Mouse (Mus musculus) G1E (cell line): ENCODE data around the gene Figla. TPM values are rescaled to one million over a fixed set of nuclear protein-coding genes. Genes with fewer than 3 reads are reported as not detected.

ENCODE experiments used
- ATAC-seq: 2 replicates; pipeline ENCODE4 v1.8.0; 2016; ENCODE audit warnings: mild to moderate bottlenecking; ENCODE audit not compliant: insufficient number of reproducible peaks, poor library complexity, low FRiP score, severe bottlenecking; ENCODE audit errors: extremely low read depth
- DNase-seq: peaks from one replicate; pipeline ENCODE4 v3.0.0; 2012; ENCODE audit warnings: low spot score
- H3K27me3 ChIP-seq: 2 replicates; pipeline ENCODE4 v1.6.1; 2012; ENCODE audit warnings: mild to moderate bottlenecking, low read length, inconsistent platforms; ENCODE audit not compliant: insufficient read depth
- H3K36me3 ChIP-seq: replicated peaks from 2 replicates; pipeline ENCODE3; 2012; ENCODE audit warnings: mild to moderate bottlenecking, inconsistent platforms
- H3K4me1 ChIP-seq: 2 replicates; pipeline ENCODE4 v1.6.1; 2012; ENCODE audit warnings: low read depth, low read length, inconsistent platforms, mixed read lengths; ENCODE audit not compliant: insufficient read depth
- H3K4me3 ChIP-seq: 2 replicates; pipeline ENCODE4 v1.5.1; 2012; ENCODE audit warnings: low read depth, mild to moderate bottlenecking, inconsistent platforms, low read length, moderate library complexity, mixed read lengths
- H3K9me3 ChIP-seq: replicated peaks from 2 replicates; pipeline ENCODE4 v1.6.1; 2012; ENCODE audit warnings: inconsistent platforms
- CTCF ChIP-seq: IDR thresholded peaks from 2 replicates; pipeline ENCODE4 v1.5.1; 2012; ENCODE audit warnings: low read depth, low read length, inconsistent platforms, mixed read lengths
- GATA1 ChIP-seq: IDR thresholded peaks from 2 replicates; pipeline ENCODE4 v1.6.1; 2012; ENCODE audit warnings: borderline replicate concordance, low read length, inconsistent platforms, mixed read lengths
- GATA2 ChIP-seq: IDR thresholded peaks from 2 replicates; pipeline ENCODE4 v1.6.1; 2012; ENCODE audit warnings: low read depth, low read length, inconsistent platforms, borderline replicate concordance
- POLR2AphosphoS5 ChIP-seq: IDR thresholded peaks from 2 replicates; pipeline ENCODE4 v1.6.1; 2012; ENCODE audit warnings: low read depth, low read length, inconsistent platforms; ENCODE audit not compliant: insufficient replicate concordance
- TAL1 ChIP-seq: conservative IDR thresholded peaks from 2 replicates; pipeline ENCODE4 v1.6.1; 2012; ENCODE audit warnings: low read depth, low read length, inconsistent platforms, mixed read lengths
- polyA plus RNA-seq: library from polyadenylated mRNA; stranded (reverse); fragments of >175 nt; gene quantifications from 2 replicates; pipeline ENCODE4 v1.2.3, GENCODE M21; 2012
- total RNA-seq, 2 experiments: library from RNA; stranded (forward) in 1 of 2; stranded (reverse) in 1 of 2; fragments of 200-1000 nt in 1 of 2; fragments of >200 nt in 1 of 2; fragmentation: Nextera tagmentation in 1 of 2; gene quantifications; 2 replicates each; pipeline ENCODE4 v1.2.3; 2014 to 2017

Figla gene
- total and polyA plus RNA-seq, 3 experiments: not detected

- TF ChIP-seq TAL1 (no peak), GATA2 (no peak), CTCF (no peak), GATA1 (no peak), POLR2AphosphoS5 (no peak)
- ATAC-seq (no peak), DNase-seq (no peak)
- Histone ChIP-seq H3K27me3 (peaks cover 40% of the 10 kb centered on the region), H3K36me3 (no peaks in the 10 kb centered on the region), H3K4me1 (peaks cover 14% of the 10 kb centered on the region), H3K4me3 (no peak overlapping the region), H3K9me3 (no peaks in the 10 kb centered on the region)
Measured at GRCm38 (mm10) chr6:86040140-86040539, 24.2 kb downstream of the Figla start.

DNA sequence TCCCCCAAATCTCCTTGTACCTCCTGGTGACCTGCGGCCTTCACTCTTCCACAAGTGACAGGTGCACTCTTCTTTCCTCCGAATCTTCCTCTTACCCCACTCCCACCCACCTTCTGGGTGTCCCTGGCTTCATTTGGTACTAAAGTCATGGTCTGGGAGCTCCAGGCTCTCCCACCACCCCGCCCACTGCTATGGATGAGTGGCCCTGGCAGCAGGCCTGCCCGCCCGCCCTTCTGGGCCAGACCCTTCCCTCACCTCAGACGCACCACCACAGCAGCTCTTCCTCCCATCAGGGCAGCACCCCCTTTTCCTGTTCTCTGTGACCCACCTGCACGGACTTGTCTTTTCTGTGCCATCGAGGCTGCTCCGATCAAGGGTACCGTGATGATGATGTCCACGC lies 31.5 kb downstream of the Figla start:
- H3K9me3 ChIP-seq: no peaks in the 10 kb centered on the region
- no peak overlapping the region for H3K4me3 ChIP-seq
- ATAC-seq (no peak), DNase-seq (no peak)
- no peak for TF ChIP-seq TAL1
- TF ChIP-seq GATA1: no peak
- TF ChIP-seq POLR2AphosphoS5: no peak
- no peak for TF ChIP-seq CTCF
- TF ChIP-seq GATA2: no peak
- H3K36me3 ChIP-seq: no peaks in the 10 kb centered on the region
- H3K4me1 ChIP-seq: peaks cover 43% of the 10 kb centered on the region
- peaks cover 48% of the 10 kb centered on the region for H3K27me3 ChIP-seq

DNA sequence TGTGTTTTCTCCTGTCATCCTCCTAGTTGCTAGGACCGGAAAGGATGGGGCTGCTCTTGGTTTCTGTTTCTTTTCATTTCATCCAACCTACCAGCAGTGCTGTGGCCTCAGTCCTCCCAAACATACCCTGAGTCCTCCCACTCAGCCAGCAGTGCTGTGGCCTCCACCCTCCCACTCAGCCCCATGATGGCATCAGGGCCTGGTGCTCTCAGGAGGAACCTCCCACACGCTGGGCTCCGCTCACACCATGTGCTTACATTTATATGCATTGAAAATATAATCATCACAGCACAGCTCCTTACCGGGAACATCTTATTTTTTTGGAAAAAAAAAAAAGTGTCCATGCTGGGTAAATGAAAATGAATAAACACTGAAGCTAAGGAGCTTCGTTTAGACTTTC lies 32.5 kb downstream of the Figla start:
- TF ChIP-seq GATA2: no peak
- no peak for TF ChIP-seq GATA1
- TF ChIP-seq TAL1: no peak
- TF ChIP-seq POLR2AphosphoS5: no peak
- TF ChIP-seq CTCF: no peak
- no peak for DNase-seq
- H3K36me3 ChIP-seq: no peaks in the 10 kb centered on the region
- no peaks in the 10 kb centered on the region for H3K9me3 ChIP-seq
- peaks cover 45% of the 10 kb centered on the region for H3K4me1 ChIP-seq
- ATAC-seq: no peak
- H3K4me3 ChIP-seq: no peak overlapping the region
- peaks cover 50% of the 10 kb centered on the region for H3K27me3 ChIP-seq

DNA sequence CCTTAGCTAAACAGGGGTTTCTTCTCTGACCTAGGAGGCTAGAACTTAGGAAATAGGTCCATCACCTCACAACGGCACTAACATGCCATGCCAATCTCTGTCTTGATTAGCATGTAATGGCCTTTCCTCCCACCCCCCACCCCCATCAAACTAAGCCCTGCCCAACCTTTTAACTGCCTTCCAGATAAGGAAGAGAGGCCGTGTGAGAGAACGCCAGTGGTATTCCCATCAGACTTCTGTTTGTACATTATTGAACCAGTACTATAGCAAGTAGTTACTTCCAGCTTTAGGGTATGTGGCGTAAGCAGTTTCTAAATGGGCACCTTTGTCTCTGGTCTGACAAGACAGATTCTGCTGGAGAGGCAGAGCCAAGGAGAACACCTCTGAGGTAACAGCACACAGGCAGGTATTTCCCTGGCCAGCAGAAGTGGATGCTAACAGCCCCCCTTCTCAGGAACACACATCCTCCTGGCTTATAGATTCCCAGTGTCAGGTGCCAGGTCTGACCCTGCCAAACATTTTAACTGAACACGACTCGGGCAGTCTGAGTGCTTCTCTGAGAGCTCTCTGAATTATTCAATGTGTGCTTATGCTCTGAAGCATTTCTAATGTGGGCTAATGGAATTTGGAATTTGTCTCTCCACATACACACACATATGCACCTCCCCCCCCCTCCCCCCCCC lies 34.8 kb downstream of the Figla start:
- no peak overlapping the region for H3K4me3 ChIP-seq
- peaks cover 56% of the 10 kb centered on the region for H3K27me3 ChIP-seq
- H3K4me1 ChIP-seq: peaks cover 38% of the 10 kb centered on the region
- no peak for ATAC-seq
- H3K36me3 ChIP-seq: no peaks in the 10 kb centered on the region
- no peak for DNase-seq
- H3K9me3 ChIP-seq: no peaks in the 10 kb centered on the region
- TF ChIP-seq GATA2 (no peak), POLR2AphosphoS5 (no peak), TAL1 (no peak), GATA1 (no peak), CTCF (no peak)

GRCm38 (mm10) chr6:86052032-86052459 lies 36.1 kb downstream of the Figla start:
- Histone ChIP-seq H3K4me3 (no peak overlapping the region), H3K36me3 (no peaks in the 10 kb centered on the region), H3K9me3 (no peaks in the 10 kb centered on the region), H3K4me1 (peaks cover 35% of the 10 kb centered on the region), H3K27me3 (peaks cover 56% of the 10 kb centered on the region)
- DNase-seq: no peak
- TF ChIP-seq POLR2AphosphoS5 (no peak), GATA2 (no peak), GATA1 (no peak), CTCF (no peak), TAL1 (no peak)
- no peak for ATAC-seq

DNA sequence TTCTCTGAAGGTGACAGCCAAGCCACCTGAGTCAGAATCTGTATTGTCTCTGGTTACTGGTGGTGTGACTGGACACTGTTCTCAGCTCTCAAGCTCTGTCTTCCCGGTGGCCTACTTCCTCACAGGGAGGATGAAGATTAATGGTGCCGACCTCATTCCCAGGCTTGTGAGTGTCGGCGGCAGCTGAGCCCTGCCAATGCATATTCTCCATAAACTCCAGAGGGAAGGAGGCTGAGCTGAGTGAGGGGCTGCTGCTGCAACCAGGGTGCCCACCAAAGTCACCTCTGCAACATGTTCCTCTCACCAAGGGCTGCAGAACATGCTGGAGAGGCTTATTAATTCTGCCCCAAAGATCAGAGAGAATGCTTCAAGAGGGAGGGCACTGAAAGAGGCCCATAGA lies 36.6 kb downstream of the Figla start:
- H3K4me1 ChIP-seq: peaks cover 40% of the 10 kb centered on the region
- TF ChIP-seq TAL1 (no peak), GATA1 (no peak), POLR2AphosphoS5 (no peak), CTCF (no peak)
- ATAC-seq (no peak), DNase-seq (no peak)
- no peaks in the 10 kb centered on the region for H3K9me3 ChIP-seq
- peaks cover 56% of the 10 kb centered on the region for H3K27me3 ChIP-seq
- no peak overlapping the region for H3K4me3 ChIP-seq
- no peaks in the 10 kb centered on the region for H3K36me3 ChIP-seq
